Mouse (Mus musculus): ENCODE data around the gene Dop1b. TPM values are rescaled to one million over a fixed set of nuclear protein-coding genes. Genes with fewer than 3 reads are reported as not detected.
A peak's percentile ranks its signal among the peaks of the same experiment; 100 is the strongest.

The Dop1b gene
- polyA plus RNA-seq, 1 experiment, result 13.4 TPM

GRCm38 (mm10) chr16:93834076-93834475 lies 122.4 kb downstream of the Dop1b start:
- Histone ChIP-seq H3K79me2 (ENCODE audit: control insufficient read depth, insufficient read depth) (peaks cover 66% of the 10 kb centered on the region), H3K4me3 (no peak overlapping the region), H3K27me3 (ENCODE audit: control insufficient read depth, insufficient read depth, insufficient read length) (no peaks in the 10 kb centered on the region), H3K4me2 (ENCODE audit: low read depth) (peak overlapping the region; percentile 93), H3ac (ENCODE audit: control insufficient read depth, insufficient read length) (no peak overlapping the region), H3K36me3 (ENCODE audit: control insufficient read depth, insufficient read depth) (no peaks in the 10 kb centered on the region)
- no peak for TF ChIP-seq REST (IDR thresholded peaks at IDR 0.05; ENCODE audit: insufficient read depth, insufficient read length)
- TF ChIP-seq USF1 (IDR thresholded peaks at IDR 0.05; ENCODE audit: low read depth), result no peak
- TF ChIP-seq MYOG (IDR thresholded peaks at IDR 0.05; ENCODE audit: control insufficient read depth in 1 of 3, insufficient read depth in 1 of 3, insufficient read length in 2 of 3, low read depth in 2 of 3), result no peak
- no peak for TF ChIP-seq TCF12 (IDR thresholded peaks at IDR 0.05; ENCODE audit: insufficient read depth, poor library complexity, severe bottlenecking)
- no peak for TF ChIP-seq POLR2A (IDR thresholded peaks at IDR 0.05; ENCODE audit: insufficient read length, low read depth)

- Histone ChIP-seq H3K4me3 (no peak overlapping the region), H3K27me3 (ENCODE audit: control insufficient read depth, insufficient read depth, insufficient read length) (no peaks in the 10 kb centered on the region), H3K36me3 (ENCODE audit: control insufficient read depth, insufficient read depth) (no peaks in the 10 kb centered on the region), H3ac (ENCODE audit: control insufficient read depth, insufficient read length) (no peak overlapping the region), H3K79me2 (ENCODE audit: control insufficient read depth, insufficient read depth) (peaks cover 90% of the 10 kb centered on the region), H3K4me2 (ENCODE audit: low read depth) (no peak overlapping the region)
- no peak for TF ChIP-seq USF1 (IDR thresholded peaks at IDR 0.05; ENCODE audit: low read depth)
- TF ChIP-seq POLR2AphosphoS2 (IDR thresholded peaks at IDR 0.05; ENCODE audit: insufficient read length, low read depth), result no peak
- no peak for TF ChIP-seq CEBPB (IDR thresholded peaks at IDR 0.05; ENCODE audit: insufficient read depth, poor library complexity, severe bottlenecking)
- TF ChIP-seq REST (IDR thresholded peaks at IDR 0.05; ENCODE audit: insufficient read depth, insufficient read length), result no peak
- TF ChIP-seq E2F4 (IDR thresholded peaks at IDR 0.05; ENCODE audit: insufficient read depth), result no peak
- TF ChIP-seq MAX (IDR thresholded peaks at IDR 0.05; ENCODE audit: low read depth), result no peak
- TF ChIP-seq TCF12 (IDR thresholded peaks at IDR 0.05; ENCODE audit: insufficient read depth, poor library complexity, severe bottlenecking), result no peak
- TF ChIP-seq MYOD1 (IDR thresholded peaks at IDR 0.05; ENCODE audit: control insufficient read depth in 1 of 3, insufficient read length in 2 of 3, low read depth in 2 of 3), result no peak
- no peak for TF ChIP-seq SRF (IDR thresholded peaks at IDR 0.05; ENCODE audit: control insufficient read depth, insufficient read length, low read depth)
- no peak for TF ChIP-seq POLR2A (IDR thresholded peaks at IDR 0.05; ENCODE audit: insufficient read length, low read depth)
- no peak for TF ChIP-seq TCF3 (IDR thresholded peaks at IDR 0.05; ENCODE audit: insufficient read length, low read depth)
- TF ChIP-seq MYOG (IDR thresholded peaks at IDR 0.05; ENCODE audit: control insufficient read depth in 1 of 3, insufficient read depth in 1 of 3, insufficient read length in 2 of 3, low read depth in 2 of 3), result no peak
Observed at GRCm38 (mm10) chr16:93839049-93839448, 127.3 kb downstream of the Dop1b start.

DNA sequence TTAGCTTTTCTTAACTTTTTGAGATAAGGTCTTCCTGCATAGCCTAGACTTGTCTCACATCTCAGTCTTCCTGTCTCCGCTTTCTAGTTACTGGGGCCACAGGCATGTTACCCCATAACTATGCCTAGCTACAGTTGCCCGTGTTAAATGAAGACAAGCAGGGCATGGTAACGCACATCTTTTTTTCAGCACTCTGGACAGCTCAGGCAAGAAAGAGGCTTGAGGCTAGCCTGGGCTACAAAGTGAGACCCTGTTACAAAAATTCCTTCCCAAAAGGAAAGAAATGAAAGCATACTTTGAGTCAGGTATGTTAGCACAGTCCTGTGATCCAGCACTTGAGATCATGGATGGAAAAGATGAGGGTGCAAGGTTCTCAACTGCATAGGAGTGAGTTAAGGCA lies 138.8 kb downstream of the Dop1b start:
- H3K4me3 ChIP-seq, result no peak overlapping the region
- TF ChIP-seq REST (IDR thresholded peaks at IDR 0.05; ENCODE audit: insufficient read depth, insufficient read length) (peak; percentile 51), USF1 (IDR thresholded peaks at IDR 0.05; ENCODE audit: low read depth) (no peak), CEBPB (IDR thresholded peaks at IDR 0.05; ENCODE audit: insufficient read depth, poor library complexity, severe bottlenecking) (no peak)
- H3K4me2 ChIP-seq (ENCODE audit: low read depth), result no peak overlapping the region
- no peak overlapping the region for H3ac ChIP-seq (ENCODE audit: control insufficient read depth, insufficient read length)
- peaks cover 5% of the 10 kb centered on the region for H3K79me2 ChIP-seq (ENCODE audit: control insufficient read depth, insufficient read depth)
- H3K36me3 ChIP-seq (ENCODE audit: control insufficient read depth, insufficient read depth), result peaks cover 66% of the 10 kb centered on the region
- H3K27me3 ChIP-seq (ENCODE audit: control insufficient read depth, insufficient read depth, insufficient read length), result no peaks in the 10 kb centered on the region

GRCm38 (mm10) chr16:93859967-93860366 lies 148.3 kb downstream of the Dop1b start:
- H3ac ChIP-seq (ENCODE audit: control insufficient read depth, insufficient read length), result no peak overlapping the region
- no peaks in the 10 kb centered on the region for H3K79me2 ChIP-seq (ENCODE audit: control insufficient read depth, insufficient read depth)
- no peaks in the 10 kb centered on the region for H3K27me3 ChIP-seq (ENCODE audit: control insufficient read depth, insufficient read depth, insufficient read length)
- no peak overlapping the region for H3K4me3 ChIP-seq
- peaks cover 53% of the 10 kb centered on the region for H3K36me3 ChIP-seq (ENCODE audit: control insufficient read depth, insufficient read depth)
- no peak overlapping the region for H3K4me2 ChIP-seq (ENCODE audit: low read depth)
- TF ChIP-seq MYOG (IDR thresholded peaks at IDR 0.05; ENCODE audit: control insufficient read depth in 1 of 3, insufficient read depth in 1 of 3, insufficient read length in 2 of 3, low read depth in 2 of 3), result no peak
- TF ChIP-seq E2F4 (IDR thresholded peaks at IDR 0.05; ENCODE audit: insufficient read depth), result no peak
- TF ChIP-seq MYOD1 (IDR thresholded peaks at IDR 0.05; ENCODE audit: control insufficient read depth in 1 of 3, insufficient read length in 2 of 3, low read depth in 2 of 3), result no peak
- no peak for TF ChIP-seq POLR2AphosphoS2 (IDR thresholded peaks at IDR 0.05; ENCODE audit: insufficient read length, low read depth)
- TF ChIP-seq TCF12 (IDR thresholded peaks at IDR 0.05; ENCODE audit: insufficient read depth, poor library complexity, severe bottlenecking), result no peak
- TF ChIP-seq POLR2A (IDR thresholded peaks at IDR 0.05; ENCODE audit: insufficient read length, low read depth), result no peak
- no peak for TF ChIP-seq SRF (IDR thresholded peaks at IDR 0.05; ENCODE audit: control insufficient read depth, insufficient read length, low read depth)
- no peak for TF ChIP-seq MAX (IDR thresholded peaks at IDR 0.05; ENCODE audit: low read depth)
- TF ChIP-seq TCF3 (IDR thresholded peaks at IDR 0.05; ENCODE audit: insufficient read length, low read depth), result no peak
- no peak for TF ChIP-seq USF1 (IDR thresholded peaks at IDR 0.05; ENCODE audit: low read depth)
- TF ChIP-seq CEBPB (IDR thresholded peaks at IDR 0.05; ENCODE audit: insufficient read depth, poor library complexity, severe bottlenecking), result no peak
- TF ChIP-seq REST (IDR thresholded peaks at IDR 0.05; ENCODE audit: insufficient read depth, insufficient read length), result no peak

Other genes starting within 250 kb of the Dop1b start
- 3.6 TPM for gene Setd4, start 107.8 kb upstream of the Dop1b start, polyA plus RNA-seq (2012; fragmentation: generic; extraction: Trizol)
- gene Cbr1, start 106.1 kb upstream of the Dop1b start, polyA plus RNA-seq (2012; fragmentation: generic; extraction: Trizol), result 19.9 TPM
- gene Gm5678, start 83.8 kb upstream of the Dop1b start, polyA plus RNA-seq (2012; fragmentation: generic; extraction: Trizol), result not detected
- gene Cbr3, start 28.7 kb upstream of the Dop1b start, polyA plus RNA-seq (2012; fragmentation: generic; extraction: Trizol), result 11.5 TPM
- 10.6 TPM for gene Morc3, start 120.2 kb downstream of the Dop1b start, polyA plus RNA-seq (2012; fragmentation: generic; extraction: Trizol)
- 7.1 TPM for gene Chaf1b, start 172.0 kb downstream of the Dop1b start, polyA plus RNA-seq (2012; fragmentation: generic; extraction: Trizol)

All from myocyte (in vitro differentiated cells).